Mouse (Mus musculus): ENCODE results near the gene Nid1. TPM values are rescaled to one million over a fixed set of nuclear protein-coding genes. Genes with fewer than 3 reads are reported as not detected.
"Not testable (repeated sequence)": the region's sequence is repeated elsewhere in the genome, so short reads cannot be mapped to it uniquely, and the experiment has no call there.

Gene Nid1
- polyA plus RNA-seq, 2 experiments: 16.9 to 18.3 TPM

DNA sequence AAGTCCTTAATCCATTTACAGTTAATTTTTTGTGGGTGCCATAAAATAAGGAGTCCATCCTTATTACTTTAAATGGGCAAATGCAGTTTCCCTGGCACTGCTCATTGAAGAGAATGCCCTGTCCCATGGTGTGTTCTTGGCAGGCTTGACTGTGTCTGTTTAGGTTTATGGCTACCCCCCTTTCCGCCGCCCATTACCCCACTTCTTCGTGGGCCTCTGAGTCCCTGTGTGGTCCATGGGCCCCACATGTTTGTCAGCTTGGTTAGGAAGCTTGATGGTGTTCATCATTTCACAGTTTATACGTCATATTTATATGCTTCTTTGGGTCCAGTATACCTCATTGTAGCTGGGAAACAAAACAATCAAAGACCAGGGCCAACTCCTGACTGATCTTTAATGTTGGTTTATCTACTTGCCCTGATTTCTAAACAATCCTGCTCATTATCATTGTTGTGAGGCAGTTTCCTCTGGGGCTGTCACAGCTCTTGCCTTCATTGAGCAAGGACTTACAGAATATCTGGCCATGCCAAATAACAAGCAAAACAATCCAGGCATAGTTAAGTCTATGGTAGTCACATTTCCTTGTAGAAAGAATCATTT is 20.9 kb downstream of the Nid1 start:
- no peaks in the 10 kb centered on the region for H3K27me3 ChIP-seq (ENCODE audit: control insufficient read depth, insufficient read depth, low read length)
- WGBS (ENCODE audit: insufficient replicate concordance): 61% methylated on average over 4 of the region's 4 CpGs
- H3K4me3 ChIP-seq (ENCODE audit: insufficient read depth in 1 of 2, low read depth in 2 of 2, low read length in 2 of 2): no peak overlapping the region
- no peak overlapping the region for H3K4me2 ChIP-seq (ENCODE audit: low read depth)
- H3K27ac ChIP-seq: no peak overlapping the region
- H3K4me1 ChIP-seq (replicated peaks; ENCODE audit: control insufficient read depth in 2 of 2, insufficient read depth in 2 of 2, low read length in 1 of 2): no peaks in the 10 kb centered on the region
- no peaks in the 10 kb centered on the region for H3K36me3 ChIP-seq (replicated peaks; ENCODE audit: control insufficient read depth, insufficient read depth, low read depth)
- H3K9ac ChIP-seq (replicated peaks): no peak overlapping the region
- no peak for DNase-seq (ENCODE audit: low read depth in 3 of 3, low spot score in 3 of 3)
- no peaks in the 10 kb centered on the region for H3K9me3 ChIP-seq (ENCODE audit: control insufficient read depth, low read length)
- ATAC-seq (ENCODE audit: insufficient read depth): no peak
- TF ChIP-seq EP300 (IDR thresholded peaks at IDR 0.05; ENCODE audit: low read depth) (no peak), CTCF (IDR thresholded peaks at IDR 0.05; ENCODE audit: low read depth) (no peak)

DNA sequence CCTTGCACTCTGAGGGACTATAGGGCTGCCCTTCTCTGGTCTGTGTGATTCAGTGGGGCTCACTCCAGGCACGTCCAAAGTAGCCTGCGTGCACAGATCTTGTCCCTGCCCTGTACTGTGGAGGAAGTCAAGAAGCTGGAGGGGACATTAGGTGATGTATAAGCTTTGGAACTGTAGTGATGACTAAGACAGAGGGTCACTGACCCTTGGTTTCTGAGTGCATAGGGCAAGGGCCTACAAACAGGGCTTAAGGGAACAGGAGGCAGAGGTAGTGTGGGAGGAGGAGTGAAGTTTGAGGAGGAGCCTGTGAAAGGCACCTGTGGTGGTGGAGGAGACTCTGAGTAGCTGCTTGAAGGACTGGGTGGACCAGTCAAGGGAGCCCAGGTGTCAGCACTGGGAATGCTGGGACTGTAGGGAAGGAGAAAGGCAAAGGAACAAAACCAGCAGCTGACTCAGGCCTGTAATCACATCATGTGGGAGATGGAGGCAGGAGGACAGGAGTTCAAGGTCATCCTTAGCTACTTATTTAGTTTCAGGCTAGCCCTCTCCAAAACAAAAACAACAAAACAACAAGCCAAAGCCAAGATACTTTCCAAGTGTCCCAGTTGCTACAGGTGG is 23.3 kb downstream of the Nid1 start:
- no peak overlapping the region for H3K9ac ChIP-seq (replicated peaks)
- H3K9me3 ChIP-seq (ENCODE audit: control insufficient read depth, low read length): no peaks in the 10 kb centered on the region
- H3K4me3 ChIP-seq (ENCODE audit: insufficient read depth in 1 of 2, low read depth in 2 of 2, low read length in 2 of 2): no peak overlapping the region
- H3K4me1 ChIP-seq (replicated peaks; ENCODE audit: control insufficient read depth in 2 of 2, insufficient read depth in 2 of 2, low read length in 1 of 2): peaks cover 0 to 3% of the 10 kb centered on the region in 2 experiments; a peak in 2 of 4 replicates
- DNase-seq (ENCODE audit: low read depth in 3 of 3, low spot score in 3 of 3) (no peak), ATAC-seq (ENCODE audit: insufficient read depth) (no peak)
- H3K36me3 ChIP-seq (replicated peaks; ENCODE audit: control insufficient read depth, insufficient read depth, low read depth): no peaks in the 10 kb centered on the region
- 72% methylated on average over 2 of the region's 2 CpGs for WGBS (ENCODE audit: insufficient replicate concordance)
- TF ChIP-seq CTCF (IDR thresholded peaks at IDR 0.05; ENCODE audit: low read depth): no peak
- TF ChIP-seq EP300 (IDR thresholded peaks at IDR 0.05; ENCODE audit: low read depth): no peak
- H3K27me3 ChIP-seq (ENCODE audit: control insufficient read depth, insufficient read depth, low read length): no peaks in the 10 kb centered on the region
- H3K27ac ChIP-seq: no peak overlapping the region
- no peak overlapping the region for H3K4me2 ChIP-seq (ENCODE audit: low read depth)

DNA sequence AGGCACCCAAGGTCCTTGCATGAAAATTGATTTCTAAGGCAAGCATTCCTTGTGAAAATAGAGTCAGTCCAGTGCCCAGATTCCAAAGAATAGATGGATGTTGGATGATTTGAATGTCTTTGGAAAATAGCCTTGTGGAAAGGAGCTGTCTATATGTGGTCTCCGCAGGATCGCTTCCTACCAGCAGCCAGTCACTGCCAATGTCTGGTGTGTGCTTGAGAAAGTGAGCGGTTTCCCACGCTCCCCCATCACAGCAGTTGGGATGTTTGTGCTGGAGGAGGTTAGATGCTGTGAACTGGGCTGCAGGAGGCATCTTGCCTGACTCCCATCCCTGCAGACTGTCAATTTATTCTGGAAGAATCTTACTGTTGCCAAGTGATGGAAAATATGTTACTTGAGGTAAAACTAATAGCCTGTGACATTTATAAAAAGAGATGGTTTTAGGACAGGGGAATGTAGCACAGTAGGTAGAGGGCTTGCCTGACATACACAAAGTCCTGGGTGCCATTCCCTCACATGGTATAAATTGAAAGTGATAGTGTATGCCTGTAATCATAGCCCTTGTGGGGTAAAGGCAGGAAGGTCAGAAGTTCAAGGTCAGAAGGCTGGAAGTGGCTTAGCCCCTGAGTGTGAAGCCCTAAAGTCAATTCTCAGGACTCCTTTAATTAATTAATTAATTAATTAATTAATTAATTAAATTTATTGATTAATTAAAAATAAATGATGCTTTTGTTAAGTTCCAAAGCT is 24.3 kb downstream of the Nid1 start:
- Histone ChIP-seq H3K9me3 (ENCODE audit: control insufficient read depth, low read length) (no peaks in the 10 kb centered on the region), H3K27ac (no peak overlapping the region), H3K4me2 (ENCODE audit: low read depth) (no peak overlapping the region), H3K36me3 (replicated peaks; ENCODE audit: control insufficient read depth, insufficient read depth, low read depth) (no peaks in the 10 kb centered on the region), H3K4me3 (ENCODE audit: insufficient read depth in 1 of 2, low read depth in 2 of 2, low read length in 2 of 2) (no peak overlapping the region), H3K27me3 (ENCODE audit: control insufficient read depth, insufficient read depth, low read length) (no peaks in the 10 kb centered on the region), H3K4me1 (replicated peaks; ENCODE audit: control insufficient read depth in 2 of 2, insufficient read depth in 2 of 2, low read length in 1 of 2) (peaks cover 0 to 3% of the 10 kb centered on the region in 2 experiments; a peak in 2 of 4 replicates), H3K9ac (replicated peaks) (no peak overlapping the region)
- 77% methylated on average over 4 of the region's 4 CpGs for WGBS (ENCODE audit: insufficient replicate concordance)
- DNase-seq (ENCODE audit: low read depth in 3 of 3, low spot score in 3 of 3) (no peak), ATAC-seq (ENCODE audit: insufficient read depth) (no peak)
- TF ChIP-seq EP300 (IDR thresholded peaks at IDR 0.05; ENCODE audit: low read depth) (no peak), CTCF (IDR thresholded peaks at IDR 0.05; ENCODE audit: low read depth) (no peak)

DNA sequence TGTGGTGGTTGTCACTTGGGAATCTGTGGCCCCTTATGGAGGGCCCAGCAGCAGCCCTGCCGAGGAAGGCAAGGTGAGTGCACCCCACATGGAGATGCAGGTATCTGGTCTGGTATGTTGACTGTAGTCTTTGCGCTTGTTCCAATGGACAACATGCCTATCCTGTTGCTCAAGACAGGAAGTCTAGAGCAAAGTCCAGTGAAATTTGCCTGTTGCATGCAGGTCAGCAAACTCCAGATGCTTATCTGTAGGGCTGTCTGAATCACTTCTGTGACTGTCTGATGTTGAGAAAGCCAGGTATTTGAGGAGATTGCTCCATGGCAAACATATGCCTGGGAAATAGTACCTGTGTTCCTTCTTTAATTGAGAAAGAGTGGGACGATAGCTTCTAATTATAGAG is 26.6 kb downstream of the Nid1 start:
- H3K4me3 ChIP-seq (ENCODE audit: insufficient read depth in 1 of 2, low read depth in 2 of 2, low read length in 2 of 2): no peak overlapping the region
- no peak for TF ChIP-seq CTCF (IDR thresholded peaks at IDR 0.05; ENCODE audit: low read depth)
- TF ChIP-seq EP300 (IDR thresholded peaks at IDR 0.05; ENCODE audit: low read depth): no peak
- H3K36me3 ChIP-seq (replicated peaks; ENCODE audit: control insufficient read depth, insufficient read depth, low read depth): no peaks in the 10 kb centered on the region
- DNase-seq (ENCODE audit: low read depth in 3 of 3, low spot score in 3 of 3) (peak; percentile 13 to 25 (median 14)), ATAC-seq (ENCODE audit: insufficient read depth) (peak; percentile 70; the same call in 1 of the 2 replicates)
- peaks cover 0 to 3% of the 10 kb centered on the region in 2 experiments; a peak in 2 of 4 replicates for H3K4me1 ChIP-seq (replicated peaks; ENCODE audit: control insufficient read depth in 2 of 2, insufficient read depth in 2 of 2, low read length in 1 of 2)
- H3K27me3 ChIP-seq (ENCODE audit: control insufficient read depth, insufficient read depth, low read length): no peaks in the 10 kb centered on the region
- H3K9ac ChIP-seq (replicated peaks): no peak overlapping the region
- no peaks in the 10 kb centered on the region for H3K9me3 ChIP-seq (ENCODE audit: control insufficient read depth, low read length)
- H3K27ac ChIP-seq: no peak overlapping the region
- 60% methylated on average over 3 of the region's 3 CpGs for WGBS (ENCODE audit: insufficient replicate concordance)
- H3K4me2 ChIP-seq (ENCODE audit: low read depth): no peak overlapping the region

DNA sequence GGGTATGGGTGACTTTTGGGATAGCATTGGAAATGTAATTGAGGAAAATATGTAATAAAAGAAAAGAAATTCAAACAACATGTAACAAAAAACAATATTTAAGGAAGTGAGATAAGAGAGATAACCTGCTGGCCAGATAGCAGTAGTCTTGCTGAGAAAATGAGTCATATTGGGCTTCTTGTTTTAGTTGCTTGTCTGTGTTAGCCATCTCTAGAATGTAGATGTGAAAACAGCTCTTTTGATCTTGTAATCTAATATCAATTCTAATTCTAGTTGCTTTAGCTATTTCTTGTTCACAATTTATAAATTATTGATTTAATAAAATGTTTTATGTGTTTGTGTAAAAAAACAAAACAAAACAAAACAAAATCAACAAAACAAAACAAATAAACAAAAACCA is 29.9 kb downstream of the Nid1 start:
- not testable (repeated sequence) for H3K27ac ChIP-seq; H3K27me3 ChIP-seq (ENCODE audit: control insufficient read depth, insufficient read depth, low read length); ATAC-seq (ENCODE audit: insufficient read depth); H3K4me1 ChIP-seq (replicated peaks; ENCODE audit: control insufficient read depth in 2 of 2, insufficient read depth in 2 of 2, low read length in 1 of 2); H3K9ac ChIP-seq (replicated peaks); H3K4me3 ChIP-seq (ENCODE audit: insufficient read depth in 1 of 2, low read depth in 2 of 2, low read length in 2 of 2); H3K4me2 ChIP-seq (ENCODE audit: low read depth); H3K36me3 ChIP-seq (replicated peaks; ENCODE audit: control insufficient read depth, insufficient read depth, low read depth); H3K9me3 ChIP-seq (ENCODE audit: control insufficient read depth, low read length); DNase-seq (ENCODE audit: low read depth in 3 of 3, low spot score in 3 of 3)

Measured in liver, embryonic 14.5 days (tissue).